Mouse (Mus musculus) heart, adult 8-10 months (tissue): ENCODE measurements around the gene Hoxd3. TPM values are rescaled to one million over a fixed set of nuclear protein-coding genes. Genes with fewer than 3 reads are reported as not detected.

Experiments used
- DNase-seq: peaks from one replicate; pipeline ENCODE4 v3.0.0; 2022; ENCODE audit warnings: low spot score
- total RNA-seq, 4 experiments: library from RNA; stranded (reverse); gene quantifications; 2 replicates each; pipeline ENCODE4 v1.2.4; 2022

Hoxd3 gene
- total RNA-seq, 4 experiments from 2014 or later: 0.16 TPM; not detected in 3

- no peak for DNase-seq
Observed at GRCm38 (mm10) chr2:74741252-74741978, 29.7 kb downstream of the Hoxd3 start.

GRCm38 (mm10) chr2:74741979-74742277, 30.2 kb downstream of the Hoxd3 start:
- DNase-seq: no peak

GRCm38 (mm10) chr2:74745540-74746297, 34.0 kb downstream of the Hoxd3 start:
- no peak for DNase-seq

- DNase-seq: no peak
Observed at GRCm38 (mm10) chr2:74746298-74746921, 34.7 kb downstream of the Hoxd3 start.

GRCm38 (mm10) chr2:74747006-74747405, 35.3 kb downstream of the Hoxd3 start:
- no peak for DNase-seq

GRCm38 (mm10) chr2:74747661-74748141, 36.0 kb downstream of the Hoxd3 start:
- DNase-seq: no peak

- no peak for DNase-seq
Observed at GRCm38 (mm10) chr2:74748436-74748995, 36.8 kb downstream of the Hoxd3 start.

GRCm38 (mm10) chr2:74749337-74750121, 37.8 kb downstream of the Hoxd3 start:
- DNase-seq: no peak

GRCm38 (mm10) chr2:74750731-74751250, 39.1 kb downstream of the Hoxd3 start:
- no peak for DNase-seq

- DNase-seq: no peak
Observed at GRCm38 (mm10) chr2:74751861-74752260, 40.1 kb downstream of the Hoxd3 start.

- DNase-seq: no peak
Observed at GRCm38 (mm10) chr2:74752431-74753174, 40.9 kb downstream of the Hoxd3 start.

GRCm38 (mm10) chr2:74753175-74753523, 41.4 kb downstream of the Hoxd3 start:
- DNase-seq: no peak

- no peak for DNase-seq
Observed at GRCm38 (mm10) chr2:74753711-74754110, 42.0 kb downstream of the Hoxd3 start.

GRCm38 (mm10) chr2:74760146-74760545, 48.4 kb downstream of the Hoxd3 start:
- no peak for DNase-seq

GRCm38 (mm10) chr2:74761941-74762340, 50.2 kb downstream of the Hoxd3 start:
- DNase-seq: no peak

GRCm38 (mm10) chr2:74762522-74763244, 51.0 kb downstream of the Hoxd3 start, which contains the start of gene Hoxd1:
Hoxd1 (plus strand) TSS chr2:74762980.
- DNase-seq: no peak

- DNase-seq: no peak
Observed at GRCm38 (mm10) chr2:74763245-74763735, 51.6 kb downstream of the Hoxd3 start.

- DNase-seq: no peak
Observed at GRCm38 (mm10) chr2:74763976-74764375, 52.2 kb downstream of the Hoxd3 start.

- DNase-seq: no peak
Observed at GRCm38 (mm10) chr2:74774359-74774758, 62.6 kb downstream of the Hoxd3 start.
